Mouse (Mus musculus): ENCODE data around the gene Kin. TPM values are rescaled to one million over a fixed set of nuclear protein-coding genes. Genes with fewer than 3 reads are reported as not detected.
A peak's percentile ranks its signal among the peaks of the same experiment; 100 is the strongest.

Kin gene
- polyA plus RNA-seq, 1 experiment from 2014 or later: 46.7 TPM

GRCm38 (mm10) chr2:10079745-10080309, 566 bp upstream of the Kin start:
- Histone ChIP-seq H3K4me1 (peaks cover 36% of the 10 kb centered on the region), H3K27ac (peak overlapping the region; percentile 91), H3K4me3 (peak overlapping the region; percentile 89), H3K9ac (peak overlapping the region; percentile 95), H3K4me2 (peak overlapping the region; percentile 79), H3K9me3 (replicated peaks) (no peaks in the 10 kb centered on the region), H3K27me3 (no peaks in the 10 kb centered on the region), H3K36me3 (ENCODE audit: poor library complexity, severe bottlenecking) (peaks cover 11% of the 10 kb centered on the region; the same call in 1 of the 2 replicates)
- ATAC-seq: no peak
- under 1% methylated on average over 28 of the region's 28 CpGs for WGBS

GRCm38 (mm10) chr2:10081453-10082080, 1.2 kb downstream of the Kin start:
- H3K4me1 ChIP-seq: peaks cover 36% of the 10 kb centered on the region
- peak overlapping the region; percentile 79 for H3K4me2 ChIP-seq
- peak overlapping the region; percentile 95 for H3K9ac ChIP-seq
- H3K27ac ChIP-seq: no peak overlapping the region
- H3K36me3 ChIP-seq (ENCODE audit: poor library complexity, severe bottlenecking): peaks cover 21% of the 10 kb centered on the region; the same call in 1 of the 2 replicates
- H3K27me3 ChIP-seq: no peaks in the 10 kb centered on the region
- H3K4me3 ChIP-seq: peak overlapping the region; percentile 89
- WGBS: 88% methylated on average over 5 of the region's 5 CpGs
- ATAC-seq: no peak
- no peaks in the 10 kb centered on the region for H3K9me3 ChIP-seq (replicated peaks)

GRCm38 (mm10) chr2:10082737-10083136, 2.3 kb downstream of the Kin start:
- Histone ChIP-seq H3K4me2 (no peak overlapping the region), H3K9ac (no peak overlapping the region), H3K36me3 (ENCODE audit: poor library complexity, severe bottlenecking) (peaks cover 32% of the 10 kb centered on the region; the same call in 1 of the 2 replicates), H3K9me3 (replicated peaks) (no peaks in the 10 kb centered on the region), H3K27me3 (no peaks in the 10 kb centered on the region), H3K4me3 (no peak overlapping the region), H3K27ac (no peak overlapping the region), H3K4me1 (peaks cover 33% of the 10 kb centered on the region)
- 100% methylated on average over 1 of the region's 1 CpGs for WGBS
- no peak for ATAC-seq

- Histone ChIP-seq H3K4me2 (no peak overlapping the region), H3K4me1 (0 out of 2 replicates have a peak, but pooled peaks cover 6% of the 10 kb centered on the region), H3K36me3 (ENCODE audit: poor library complexity, severe bottlenecking) (peaks cover 69% of the 10 kb centered on the region), H3K4me3 (no peak overlapping the region), H3K27me3 (no peaks in the 10 kb centered on the region), H3K27ac (no peak overlapping the region), H3K9me3 (replicated peaks) (no peaks in the 10 kb centered on the region), H3K9ac (no peak overlapping the region)
- no peak for ATAC-seq
- 87% methylated on average over 8 of the region's 8 CpGs for WGBS
Observed at GRCm38 (mm10) chr2:10087256-10087850, 7.0 kb downstream of the Kin start.

- no peak for ATAC-seq
- 90% methylated on average over 14 of the region's 14 CpGs for WGBS
Observed at GRCm38 (mm10) chr2:10094327-10095100, 14.1 kb downstream of the Kin start.

GRCm38 (mm10) chr2:10098598-10099215, 18.3 kb downstream of the Kin start:
- peak; percentile 50 for ATAC-seq
- 39% methylated on average over 9 of the region's 9 CpGs for WGBS

More at GRCm38 (mm10) chr2:10094327-10095100, 14.1 kb downstream of the Kin start:
- Histone ChIP-seq H3K27me3 (no peaks in the 10 kb centered on the region), H3K4me2 (no peak overlapping the region), H3K4me1 (no peaks in the 10 kb centered on the region), H3K4me3 (no peak overlapping the region), H3K36me3 (ENCODE audit: poor library complexity, severe bottlenecking) (peaks cover 42% of the 10 kb centered on the region), H3K9ac (no peak overlapping the region), H3K27ac (no peak overlapping the region), H3K9me3 (replicated peaks) (no peaks in the 10 kb centered on the region)

GRCm38 (mm10) chr2:10100471-10100870, 20.1 kb downstream of the Kin start:
- Histone ChIP-seq H3K36me3 (ENCODE audit: poor library complexity, severe bottlenecking) (no peaks in the 10 kb centered on the region), H3K4me3 (no peak overlapping the region), H3K27me3 (no peaks in the 10 kb centered on the region), H3K27ac (no peak overlapping the region), H3K9ac (no peak overlapping the region), H3K4me2 (no peak overlapping the region), H3K9me3 (replicated peaks) (no peaks in the 10 kb centered on the region), H3K4me1 (no peaks in the 10 kb centered on the region)
- 59% methylated on average over 2 of the region's 2 CpGs for WGBS
- ATAC-seq: no peak

More at GRCm38 (mm10) chr2:10098598-10099215, 18.3 kb downstream of the Kin start:
- Histone ChIP-seq H3K4me3 (no peak overlapping the region), H3K9me3 (replicated peaks) (no peaks in the 10 kb centered on the region), H3K9ac (no peak overlapping the region), H3K4me2 (no peak overlapping the region), H3K4me1 (no peaks in the 10 kb centered on the region), H3K27ac (no peak overlapping the region), H3K36me3 (ENCODE audit: poor library complexity, severe bottlenecking) (peaks cover 4% of the 10 kb centered on the region), H3K27me3 (no peaks in the 10 kb centered on the region)

GRCm38 (mm10) chr2:10101180-10101579, 20.8 kb downstream of the Kin start:
- H3K9me3 ChIP-seq (replicated peaks): no peaks in the 10 kb centered on the region
- H3K27ac ChIP-seq: no peak overlapping the region
- H3K4me3 ChIP-seq: no peak overlapping the region
- H3K36me3 ChIP-seq (ENCODE audit: poor library complexity, severe bottlenecking): no peaks in the 10 kb centered on the region
- no peaks in the 10 kb centered on the region for H3K27me3 ChIP-seq
- no peak overlapping the region for H3K9ac ChIP-seq
- WGBS: 41% methylated on average over 6 of the region's 6 CpGs
- no peak overlapping the region for H3K4me2 ChIP-seq
- H3K4me1 ChIP-seq: no peaks in the 10 kb centered on the region
- ATAC-seq: peak; percentile 28; the same call in 1 of the 2 replicates

GRCm38 (mm10) chr2:10108535-10109189, 28.3 kb downstream of the Kin start:
- Histone ChIP-seq H3K4me1 (no peaks in the 10 kb centered on the region), H3K36me3 (ENCODE audit: poor library complexity, severe bottlenecking) (no peaks in the 10 kb centered on the region), H3K4me3 (no peak overlapping the region), H3K27ac (no peak overlapping the region), H3K4me2 (no peak overlapping the region), H3K27me3 (no peaks in the 10 kb centered on the region), H3K9me3 (replicated peaks) (no peaks in the 10 kb centered on the region), H3K9ac (no peak overlapping the region)
- WGBS: 82% methylated on average over 6 of the region's 6 CpGs
- no peak for ATAC-seq

- no peaks in the 10 kb centered on the region for H3K36me3 ChIP-seq (ENCODE audit: poor library complexity, severe bottlenecking)
- WGBS: 91% methylated on average over 1 of the region's 1 CpGs
- no peak for ATAC-seq
Observed at GRCm38 (mm10) chr2:10118751-10119150, 38.4 kb downstream of the Kin start.

GRCm38 (mm10) chr2:10119276-10119675, 38.9 kb downstream of the Kin start:
- H3K4me1 ChIP-seq: no peaks in the 10 kb centered on the region
- H3K36me3 ChIP-seq (ENCODE audit: poor library complexity, severe bottlenecking): no peaks in the 10 kb centered on the region
- WGBS: 87% methylated on average over 8 of the region's 8 CpGs
- ATAC-seq: no peak
- H3K9ac ChIP-seq: no peak overlapping the region
- H3K4me2 ChIP-seq: no peak overlapping the region
- no peak overlapping the region for H3K27ac ChIP-seq
- no peaks in the 10 kb centered on the region for H3K27me3 ChIP-seq
- H3K4me3 ChIP-seq: no peak overlapping the region
- no peaks in the 10 kb centered on the region for H3K9me3 ChIP-seq (replicated peaks)

More at GRCm38 (mm10) chr2:10118751-10119150, 38.4 kb downstream of the Kin start:
- Histone ChIP-seq H3K27ac (no peak overlapping the region), H3K9me3 (replicated peaks) (no peaks in the 10 kb centered on the region), H3K4me1 (no peaks in the 10 kb centered on the region), H3K4me3 (no peak overlapping the region), H3K27me3 (no peaks in the 10 kb centered on the region), H3K9ac (no peak overlapping the region), H3K4me2 (no peak overlapping the region)

Measured in forebrain, embryonic 13.5 days (tissue).